Mouse (Mus musculus) MEL (cell line): Measurements from ENCODE around the gene Gm4792.

Experiments used
- CHD1 ChIP-seq: IDR thresholded peaks from 2 replicates; pipeline ENCODE4 v1.6.1; 2012; ENCODE audit warnings: low read depth, mild to moderate bottlenecking, inconsistent platforms, low read length, improper control_type of control experiment
- CTCF ChIP-seq, 3 experiments: IDR thresholded peaks in 2 of 3; conservative IDR thresholded peaks in 1 of 3; 2 replicates each; pipeline ENCODE4 v1.5.1; 2011 to 2012; ENCODE audit warnings: low read length in 3 of 3, low read depth in 2 of 3, mild to moderate bottlenecking in 2 of 3, improper control_type of control experiment in 1 of 3, inconsistent platforms in 1 of 3, mixed read lengths in 1 of 3, moderate library complexity in 1 of 3; ENCODE audit not compliant: control insufficient read depth in 1 of 3, insufficient read depth in 1 of 3, poor library complexity in 1 of 3, severe bottlenecking in 1 of 3
- GABPA ChIP-seq: IDR thresholded peaks from 2 replicates; pipeline ENCODE4 v1.6.1; 2012; ENCODE audit warnings: low read depth, mild to moderate bottlenecking, inconsistent platforms, low read length, improper control_type of control experiment, moderate library complexity
- GATA1 ChIP-seq: IDR thresholded peaks from 2 replicates; pipeline ENCODE4 v1.6.1; 2011; ENCODE audit warnings: low read depth, low read length, improper control_type of control experiment
- JUND ChIP-seq: IDR thresholded peaks from 2 replicates; pipeline ENCODE4 v1.6.1; 2011; ENCODE audit warnings: low read depth, mild to moderate bottlenecking, improper control_type of control experiment, low read length
- KAT2A ChIP-seq: conservative IDR thresholded peaks from 2 replicates; pipeline ENCODE4 v1.6.1; 2012; ENCODE audit warnings: low read depth, low read length, improper control_type of control experiment, inconsistent platforms
- MYB ChIP-seq: IDR thresholded peaks from 2 replicates; pipeline ENCODE4 v1.6.1; 2011; ENCODE audit warnings: mild to moderate bottlenecking, low read depth, low read length, improper control_type of control experiment
- POLR2A ChIP-seq, 2 experiments: IDR thresholded peaks; 2 replicates each; pipeline ENCODE4 v1.6.1; 2011 to 2012; ENCODE audit warnings: low read length in 2 of 2, mild to moderate bottlenecking in 2 of 2, control low read depth in 1 of 2, improper control_type of control experiment in 1 of 2, low read depth in 1 of 2, moderate library complexity in 1 of 2; ENCODE audit not compliant: control insufficient read depth in 1 of 2, insufficient read depth in 1 of 2, poor library complexity in 1 of 2
- POLR2AphosphoS5 ChIP-seq: IDR thresholded peaks from 2 replicates; pipeline ENCODE4 v1.6.1; 2012; ENCODE audit warnings: low read depth, borderline replicate concordance, mild to moderate bottlenecking, inconsistent platforms, low read length, moderate library complexity, mixed read lengths
- ZC3H11A ChIP-seq: IDR thresholded peaks from 2 replicates; pipeline ENCODE4 v1.6.1; 2012; ENCODE audit warnings: low read depth, mild to moderate bottlenecking, inconsistent platforms, low read length, improper control_type of control experiment
- ZMIZ1 ChIP-seq: IDR thresholded peaks from 2 replicates; pipeline ENCODE4 v1.6.1; 2012; ENCODE audit warnings: low read depth, mild to moderate bottlenecking, inconsistent platforms, low read length, improper control_type of control experiment, moderate library complexity

DNA sequence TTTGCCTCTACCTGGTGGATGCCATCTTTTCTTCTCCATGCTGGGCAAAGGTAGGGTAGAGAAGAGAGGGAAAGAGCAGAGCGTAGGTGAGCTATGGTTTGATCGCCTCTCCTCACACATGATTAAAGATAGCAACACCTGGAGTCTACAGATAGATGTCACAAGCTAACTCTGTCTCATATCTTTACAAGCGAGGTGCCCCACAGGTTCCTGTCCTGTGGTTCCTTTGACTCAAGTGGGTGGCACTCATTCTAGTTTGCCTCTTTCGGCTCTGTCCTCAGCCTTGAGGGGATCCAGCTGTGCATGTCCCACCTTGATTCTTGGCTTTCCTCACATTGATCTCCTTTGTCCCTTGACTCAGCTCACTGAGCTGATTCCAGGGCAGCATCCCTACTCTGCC, 42.0 kb downstream of the Gm4792 start:
- TF ChIP-seq CTCF (IDR thresholded peaks at IDR 0.05 in 2 of 3, conservative IDR thresholded peaks at IDR 0.05 in 1 of 3; ENCODE audit: control insufficient read depth in 1 of 3, insufficient read depth in 1 of 3, low read depth in 2 of 3, low read length in 3 of 3, poor library complexity in 1 of 3, severe bottlenecking in 1 of 3) (no peak), GATA1 (no peak), KAT2A (no peak), POLR2A (IDR thresholded peaks at IDR 0.05; ENCODE audit: control insufficient read depth in 1 of 2, insufficient read depth in 1 of 2, low read depth in 1 of 2, low read length in 2 of 2, poor library complexity in 1 of 2) (no peak), CHD1 (no peak), ZC3H11A (no peak), GABPA (no peak), POLR2AphosphoS5 (no peak), JUND (no peak), MYB (no peak), ZMIZ1 (no peak)
